Mouse (Mus musculus) G1E (cell line): Measurements from ENCODE around the gene Olfr399. TPM values are rescaled to one million over a fixed set of nuclear protein-coding genes. Genes with fewer than 3 reads are reported as not detected.

Source experiments
- ATAC-seq: 2 replicates; pipeline ENCODE4 v1.8.0; 2016; ENCODE audit warnings: mild to moderate bottlenecking; ENCODE audit not compliant: insufficient number of reproducible peaks, poor library complexity, low FRiP score, severe bottlenecking; ENCODE audit errors: extremely low read depth
- DNase-seq: peaks from one replicate; pipeline ENCODE4 v3.0.0; 2012; ENCODE audit warnings: low spot score
- H3K27me3 ChIP-seq: 2 replicates; pipeline ENCODE4 v1.6.1; 2012; ENCODE audit warnings: mild to moderate bottlenecking, low read length, inconsistent platforms; ENCODE audit not compliant: insufficient read depth
- H3K36me3 ChIP-seq: replicated peaks from 2 replicates; pipeline ENCODE3; 2012; ENCODE audit warnings: mild to moderate bottlenecking, inconsistent platforms
- H3K4me1 ChIP-seq: 2 replicates; pipeline ENCODE4 v1.6.1; 2012; ENCODE audit warnings: low read depth, low read length, inconsistent platforms, mixed read lengths; ENCODE audit not compliant: insufficient read depth
- H3K4me3 ChIP-seq: 2 replicates; pipeline ENCODE4 v1.5.1; 2012; ENCODE audit warnings: low read depth, mild to moderate bottlenecking, inconsistent platforms, low read length, moderate library complexity, mixed read lengths
- H3K9me3 ChIP-seq: replicated peaks from 2 replicates; pipeline ENCODE4 v1.6.1; 2012; ENCODE audit warnings: inconsistent platforms
- CTCF ChIP-seq: IDR thresholded peaks from 2 replicates; pipeline ENCODE4 v1.5.1; 2012; ENCODE audit warnings: low read depth, low read length, inconsistent platforms, mixed read lengths
- GATA1 ChIP-seq: IDR thresholded peaks from 2 replicates; pipeline ENCODE4 v1.6.1; 2012; ENCODE audit warnings: borderline replicate concordance, low read length, inconsistent platforms, mixed read lengths
- GATA2 ChIP-seq: IDR thresholded peaks from 2 replicates; pipeline ENCODE4 v1.6.1; 2012; ENCODE audit warnings: low read depth, low read length, inconsistent platforms, borderline replicate concordance
- POLR2AphosphoS5 ChIP-seq: IDR thresholded peaks from 2 replicates; pipeline ENCODE4 v1.6.1; 2012; ENCODE audit warnings: low read depth, low read length, inconsistent platforms; ENCODE audit not compliant: insufficient replicate concordance
- TAL1 ChIP-seq: conservative IDR thresholded peaks from 2 replicates; pipeline ENCODE4 v1.6.1; 2012; ENCODE audit warnings: low read depth, low read length, inconsistent platforms, mixed read lengths
- polyA plus RNA-seq: library from polyadenylated mRNA; stranded (reverse); fragments of >175 nt; gene quantifications from 2 replicates; pipeline ENCODE4 v1.2.3, GENCODE M21; 2012
- total RNA-seq, 2 experiments: library from RNA; stranded (forward) in 1 of 2; stranded (reverse) in 1 of 2; fragments of 200-1000 nt in 1 of 2; fragments of >200 nt in 1 of 2; fragmentation: Nextera tagmentation in 1 of 2; gene quantifications; 2 replicates each; pipeline ENCODE4 v1.2.3; 2014 to 2017

Olfr399 gene
- total RNA-seq (2014; fragmentation: Nextera tagmentation) (not detected in 2 replicates), total RNA-seq (2017) (0.05 TPM in 1 of 2 replicates, not detected in the other), polyA plus RNA-seq (not detected in 2 replicates)

GRCm38 (mm10) chr11:74056451-74056850, at the start of gene Olfr399, which contains the start of gene Olfr139:
Gene Olfr399 (minus strand): TSS chr11:74056615.
Gene Olfr139 (minus strand): TSS chr11:74056551.
- TF ChIP-seq CTCF (no peak), POLR2AphosphoS5 (no peak), GATA1 (no peak), TAL1 (no peak), GATA2 (no peak)
- no peak for ATAC-seq
- Histone ChIP-seq H3K27me3 (no peaks in the 10 kb centered on the region; the same call in 1 of the 2 replicates), H3K9me3 (no peaks in the 10 kb centered on the region), H3K4me3 (no peak within 1 kb of the TSS), H3K4me1 (no peaks in the 10 kb centered on the region), H3K36me3 (no peaks in the 10 kb centered on the region)
- no peak for DNase-seq

- H3K27me3 ChIP-seq, result no peaks in the 10 kb centered on the region
- peaks cover 5% of the 10 kb centered on the region; the same call in 1 of the 2 replicates for H3K4me1 ChIP-seq
- no peaks in the 10 kb centered on the region for H3K36me3 ChIP-seq
- DNase-seq, result no peak
- TF ChIP-seq TAL1 (no peak), GATA1 (no peak), POLR2AphosphoS5 (no peak), CTCF (no peak), GATA2 (no peak)
- no peaks in the 10 kb centered on the region for H3K9me3 ChIP-seq
- H3K4me3 ChIP-seq, result no peak overlapping the region
- ATAC-seq, result no peak
Measured at GRCm38 (mm10) chr11:74105066-74105465, 48.7 kb upstream of the Olfr399 start.

- H3K4me3 ChIP-seq, result no peak overlapping the region
- TF ChIP-seq CTCF (no peak), GATA1 (no peak), GATA2 (no peak), TAL1 (no peak), POLR2AphosphoS5 (no peak)
- H3K9me3 ChIP-seq, result no peaks in the 10 kb centered on the region
- ATAC-seq (no peak), DNase-seq (no peak)
- peaks cover 5% of the 10 kb centered on the region; the same call in 1 of the 2 replicates for H3K4me1 ChIP-seq
- H3K27me3 ChIP-seq, result no peaks in the 10 kb centered on the region
- no peaks in the 10 kb centered on the region for H3K36me3 ChIP-seq
Measured at GRCm38 (mm10) chr11:74101507-74101906, 45.1 kb upstream of the Olfr399 start.

GRCm38 (mm10) chr11:74100724-74101123, 44.3 kb upstream of the Olfr399 start:
- DNase-seq, result no peak
- Histone ChIP-seq H3K4me3 (no peak overlapping the region), H3K36me3 (no peaks in the 10 kb centered on the region), H3K27me3 (no peaks in the 10 kb centered on the region), H3K4me1 (peaks cover 5% of the 10 kb centered on the region; the same call in 1 of the 2 replicates), H3K9me3 (no peaks in the 10 kb centered on the region)
- TF ChIP-seq POLR2AphosphoS5 (no peak), TAL1 (no peak), GATA1 (no peak), GATA2 (no peak), CTCF (no peak)
- ATAC-seq, result 0 out of 2 replicates have a peak, but pooled peaks have one; percentile 15

GRCm38 (mm10) chr11:74069655-74070054, 13.2 kb upstream of the Olfr399 start, which contains the start of gene Zfp616:
Gene Zfp616 (plus strand): TSS chr11:74069955.
- H3K36me3 ChIP-seq, result no peaks in the 10 kb centered on the region
- no peak within 1 kb of the TSS for H3K4me3 ChIP-seq
- no peak for DNase-seq
- no peaks in the 10 kb centered on the region for H3K9me3 ChIP-seq
- H3K27me3 ChIP-seq, result no peaks in the 10 kb centered on the region
- no peak for TF ChIP-seq GATA2
- TF ChIP-seq CTCF, result no peak
- no peak for TF ChIP-seq GATA1
- TF ChIP-seq POLR2AphosphoS5, result no peak
- TF ChIP-seq TAL1, result no peak
- ATAC-seq, result no peak
- H3K4me1 ChIP-seq, result no peaks in the 10 kb centered on the region

GRCm38 (mm10) chr11:74051347-74051746, 5.1 kb downstream of the Olfr399 start:
- Histone ChIP-seq H3K27me3 (no peaks in the 10 kb centered on the region), H3K9me3 (no peaks in the 10 kb centered on the region), H3K4me3 (no peak overlapping the region), H3K4me1 (no peaks in the 10 kb centered on the region), H3K36me3 (no peaks in the 10 kb centered on the region)
- no peak for TF ChIP-seq GATA1
- TF ChIP-seq TAL1, result no peak
- no peak for TF ChIP-seq CTCF
- TF ChIP-seq POLR2AphosphoS5, result no peak
- TF ChIP-seq GATA2, result no peak
- no peak for ATAC-seq
- no peak for DNase-seq

Other genes with a start within 250 kb of the Olfr399 start
- not detected in 2 replicates for gene Olfr392, start 239.6 kb downstream of the Olfr399 start, total RNA-seq (2014; fragmentation: Nextera tagmentation)
- gene Olfr392, start 239.6 kb downstream of the Olfr399 start, total RNA-seq (2017), result 0.06 and 0.11 TPM in 2 replicates
- not detected in 2 replicates for gene Olfr392, start 239.6 kb downstream of the Olfr399 start, polyA plus RNA-seq
- not detected in 2 replicates for gene Olfr393, start 205.2 kb downstream of the Olfr399 start, total RNA-seq (2014; fragmentation: Nextera tagmentation)
- gene Olfr393, start 205.2 kb downstream of the Olfr399 start, total RNA-seq (2017), result 0.22 TPM in 1 of 2 replicates, not detected in the other
- gene Olfr393, start 205.2 kb downstream of the Olfr399 start, polyA plus RNA-seq, result not detected in 2 replicates
- not detected in 2 replicates for gene Olfr394, start 165.8 kb downstream of the Olfr399 start, total RNA-seq (2014; fragmentation: Nextera tagmentation)
- gene Olfr394, start 165.8 kb downstream of the Olfr399 start, total RNA-seq (2017), result under 0.01 and 0.05 TPM in 2 replicates
- gene Olfr394, start 165.8 kb downstream of the Olfr399 start, polyA plus RNA-seq, result not detected in 2 replicates
- gene Olfr395, start 147.3 kb downstream of the Olfr399 start, total RNA-seq (2014; fragmentation: Nextera tagmentation), result not detected in 2 replicates
- under 0.01 and 0.27 TPM in 2 replicates for gene Olfr395, start 147.3 kb downstream of the Olfr399 start, total RNA-seq (2017)
- gene Olfr395, start 147.3 kb downstream of the Olfr399 start, polyA plus RNA-seq, result not detected in 2 replicates
- gene Olfr23, start 119.9 kb downstream of the Olfr399 start, total RNA-seq (2014; fragmentation: Nextera tagmentation), result not detected in 2 replicates
- gene Olfr23, start 119.9 kb downstream of the Olfr399 start, total RNA-seq (2017), result 0.35 TPM in 1 of 2 replicates, not detected in the other
- gene Olfr23, start 119.9 kb downstream of the Olfr399 start, polyA plus RNA-seq, result not detected in 2 replicates
- not detected in 2 replicates for gene Olfr397, start 95.8 kb downstream of the Olfr399 start, total RNA-seq (2014; fragmentation: Nextera tagmentation)
- gene Olfr397, start 95.8 kb downstream of the Olfr399 start, total RNA-seq (2017), result 0.05 and 0.12 TPM in 2 replicates
- not detected in 2 replicates for gene Olfr397, start 95.8 kb downstream of the Olfr399 start, polyA plus RNA-seq
- gene Olfr398, start 66.2 kb downstream of the Olfr399 start, total RNA-seq (2014; fragmentation: Nextera tagmentation), result not detected in 2 replicates
- gene Olfr398, start 66.2 kb downstream of the Olfr399 start, total RNA-seq (2017), result under 0.01 and 0.22 TPM in 2 replicates
- not detected in 2 replicates for gene Olfr398, start 66.2 kb downstream of the Olfr399 start, polyA plus RNA-seq
- not detected in 2 replicates for gene Olfr139, start 64 bp downstream of the Olfr399 start, total RNA-seq (2014; fragmentation: Nextera tagmentation)
- gene Olfr139, start 64 bp downstream of the Olfr399 start, total RNA-seq (2017), result 0.16 and 0.23 TPM in 2 replicates
- gene Olfr139, start 64 bp downstream of the Olfr399 start, polyA plus RNA-seq, result not detected in 2 replicates
- gene Zfp616, start 13.3 kb upstream of the Olfr399 start, total RNA-seq (2014; fragmentation: Nextera tagmentation), result not detected in 2 replicates
- gene Zfp616, start 13.3 kb upstream of the Olfr399 start, total RNA-seq (2017), result 0.05 and 0.12 TPM in 2 replicates
- not detected in 2 replicates for gene Zfp616, start 13.3 kb upstream of the Olfr399 start, polyA plus RNA-seq
- gene Olfr401, start 57.1 kb upstream of the Olfr399 start, total RNA-seq (2014; fragmentation: Nextera tagmentation), result not detected in 2 replicates
- gene Olfr401, start 57.1 kb upstream of the Olfr399 start, total RNA-seq (2017), result 0.06 TPM in 1 of 2 replicates, not detected in the other
- gene Olfr401, start 57.1 kb upstream of the Olfr399 start, polyA plus RNA-seq, result not detected in 2 replicates
- gene Olfr402, start 96.9 kb upstream of the Olfr399 start, total RNA-seq (2014; fragmentation: Nextera tagmentation), result not detected in 2 replicates
- 0.11 TPM in 1 of 2 replicates, not detected in the other for gene Olfr402, start 96.9 kb upstream of the Olfr399 start, total RNA-seq (2017)
- not detected in 2 replicates for gene Olfr402, start 96.9 kb upstream of the Olfr399 start, polyA plus RNA-seq
- not detected in 2 replicates for gene Olfr403, start 129.6 kb upstream of the Olfr399 start, total RNA-seq (2014; fragmentation: Nextera tagmentation)
- 0.23 and 0.55 TPM in 2 replicates for gene Olfr403, start 129.6 kb upstream of the Olfr399 start, total RNA-seq (2017)
- gene Olfr403, start 129.6 kb upstream of the Olfr399 start, polyA plus RNA-seq, result not detected in 2 replicates
- gene Olfr43, start 154.8 kb upstream of the Olfr399 start, total RNA-seq (2014; fragmentation: Nextera tagmentation), result not detected in 2 replicates
- gene Olfr43, start 154.8 kb upstream of the Olfr399 start, total RNA-seq (2017), result 0.05 TPM in 1 of 2 replicates, not detected in the other
- gene Olfr43, start 154.8 kb upstream of the Olfr399 start, polyA plus RNA-seq, result not detected in 2 replicates
- not detected in 2 replicates for gene Olfr406, start 203.2 kb upstream of the Olfr399 start, total RNA-seq (2014; fragmentation: Nextera tagmentation)
- gene Olfr406, start 203.2 kb upstream of the Olfr399 start, total RNA-seq (2017), result not detected in 2 replicates
- gene Olfr406, start 203.2 kb upstream of the Olfr399 start, polyA plus RNA-seq, result not detected in 2 replicates
- not detected in 2 replicates for gene Olfr59, start 227.1 kb upstream of the Olfr399 start, total RNA-seq (2014; fragmentation: Nextera tagmentation)
- 0.11 TPM in 1 of 2 replicates, not detected in the other for gene Olfr59, start 227.1 kb upstream of the Olfr399 start, total RNA-seq (2017)
- not detected in 2 replicates for gene Olfr59, start 227.1 kb upstream of the Olfr399 start, polyA plus RNA-seq